Mouse (Mus musculus) T-helper 1 cell (primary cell): Measurements from ENCODE around the gene Kctd13.
"Not testable (repeated sequence)": the region's sequence is repeated elsewhere in the genome, so short reads cannot be mapped to it uniquely, and the experiment has no call there.

Source experiments
- in situ Hi-C: fragments of 300-600 bp; cut with MboI, MseI; formaldehyde crosslinking; loops from one replicate; pipeline ENCODE4 v1.15.1; 2025; ENCODE audit warnings: high pct_unique_total_duplicates

Kctd13 gene

DNA sequence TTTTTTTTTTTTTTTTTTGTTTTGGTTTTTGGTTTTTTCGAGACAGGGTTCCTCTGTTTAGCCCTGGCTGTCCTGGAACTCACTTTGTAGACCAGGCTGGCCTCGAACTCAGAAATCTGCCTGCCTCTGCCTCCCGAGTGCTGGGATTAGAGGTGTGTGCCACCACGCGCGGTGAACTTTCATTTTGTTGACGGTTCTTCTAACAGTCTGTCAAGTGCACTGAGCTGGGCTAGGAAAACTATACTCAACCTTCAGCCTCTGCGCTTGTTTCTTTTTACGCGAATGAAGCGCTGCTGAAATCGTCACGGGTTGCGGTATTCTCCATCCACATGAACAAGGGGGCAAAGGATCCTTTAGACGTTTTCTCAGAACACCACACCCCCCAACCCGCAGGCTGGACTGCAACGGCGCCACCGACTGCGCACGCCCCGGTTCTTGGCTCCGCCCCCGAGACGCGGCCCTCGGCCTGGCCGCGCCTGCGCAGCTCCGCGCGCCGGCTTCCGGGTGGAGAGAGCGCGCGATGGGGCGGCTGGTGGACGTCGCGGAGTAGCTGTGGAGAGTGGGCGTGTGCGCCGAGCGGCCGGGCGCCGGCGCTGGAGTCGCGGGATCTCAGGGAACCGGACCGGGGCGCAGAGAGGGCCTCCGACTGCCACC lies at the start of gene Kctd13:
Kctd13 (plus strand) TSS at position 496 of the 654 bp plus-strand sequence.
- in situ Hi-C loops: no loop called here

DNA sequence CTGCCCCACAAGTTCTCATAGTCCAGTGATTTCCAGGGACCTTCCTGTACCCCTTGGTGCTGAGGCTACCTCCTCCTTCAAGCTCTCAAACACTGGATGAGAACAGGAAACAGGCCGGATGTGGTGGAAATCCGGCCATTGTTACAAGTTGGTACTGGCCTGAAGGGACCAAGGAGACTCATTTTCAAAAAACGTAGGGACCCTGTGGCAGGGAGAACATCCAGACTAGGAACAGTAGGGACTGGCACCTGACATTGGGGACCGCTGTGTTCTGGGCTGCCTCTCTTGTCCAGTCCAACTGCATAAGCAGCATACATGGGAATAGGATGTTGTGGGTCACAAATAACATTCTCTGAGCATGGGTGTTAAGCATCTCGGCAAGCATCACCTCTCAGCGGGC lies 47.6 kb upstream of the Kctd13 start:
- in situ Hi-C loops: no loop called here

DNA sequence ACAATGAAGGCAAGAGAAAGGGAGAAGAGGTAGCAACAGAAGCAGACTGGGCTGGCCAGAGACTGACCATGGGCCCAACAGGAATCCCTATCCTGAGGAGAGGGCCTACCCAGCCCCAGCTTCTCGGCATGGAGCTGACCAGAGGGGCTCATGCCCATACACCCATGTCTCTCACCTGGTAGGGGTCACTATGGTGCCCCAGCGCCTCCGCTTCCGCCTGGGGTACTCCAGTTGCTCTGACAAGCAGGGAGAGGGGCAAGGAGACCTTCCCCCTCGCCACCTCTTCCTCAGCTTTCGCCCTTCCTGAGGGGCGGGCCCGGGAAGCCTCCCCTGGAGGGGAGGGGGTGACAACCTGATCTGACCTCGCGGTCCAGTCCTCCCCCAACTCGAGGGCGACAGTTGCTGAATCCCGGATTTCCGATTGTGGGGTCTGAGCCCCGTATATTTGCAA lies 44.9 kb upstream of the Kctd13 start:
- in situ Hi-C loops: no loop called here

DNA sequence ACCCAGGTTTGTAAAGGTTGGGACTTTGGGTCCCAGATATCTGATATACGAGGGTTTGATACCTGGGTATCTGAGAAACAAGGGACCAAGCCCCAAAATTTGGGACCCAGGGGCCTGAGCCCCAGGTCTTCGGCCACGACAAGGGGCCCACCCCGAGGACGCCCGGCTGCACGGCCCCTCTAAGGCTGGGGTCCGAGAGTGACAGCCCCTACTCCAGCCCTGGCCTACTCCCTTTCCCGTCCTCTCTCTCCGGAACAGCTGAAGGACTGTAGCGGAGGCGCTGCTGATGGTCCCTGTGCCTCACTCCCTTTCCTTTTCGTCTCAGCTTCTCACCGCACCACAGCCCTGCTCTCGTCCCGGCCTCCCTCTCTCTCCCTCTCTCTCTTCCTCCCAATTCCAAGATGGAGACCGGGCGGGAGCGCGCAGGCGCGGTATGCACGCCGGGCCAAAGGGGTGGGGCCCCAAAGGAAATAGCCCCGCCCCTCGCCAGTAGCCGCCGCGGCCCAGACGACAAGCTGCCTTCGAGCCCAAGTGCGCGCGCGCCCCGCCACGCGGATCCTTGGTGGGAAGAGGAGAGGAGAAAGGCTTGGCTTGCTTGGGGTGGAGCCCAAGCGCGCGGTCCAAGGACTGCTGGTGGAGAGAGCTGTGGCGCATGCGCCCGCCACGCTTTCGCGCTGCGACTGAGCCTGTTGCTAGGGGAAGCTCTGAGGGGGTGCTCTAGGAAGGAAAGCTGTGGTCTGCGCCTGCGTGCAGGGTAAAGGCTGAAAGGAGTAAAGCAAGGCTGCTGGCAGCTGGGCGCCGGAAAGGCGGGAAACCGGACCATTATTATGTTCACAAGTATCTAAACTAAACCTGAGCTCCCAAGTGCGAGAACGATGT lies 44.2 kb upstream of the Kctd13 start, which contains the start of gene Taok2:
Taok2 (minus strand) TSS at position 418 of the 879 bp plus-strand sequence.
- in situ Hi-C loops: no loop called here

DNA sequence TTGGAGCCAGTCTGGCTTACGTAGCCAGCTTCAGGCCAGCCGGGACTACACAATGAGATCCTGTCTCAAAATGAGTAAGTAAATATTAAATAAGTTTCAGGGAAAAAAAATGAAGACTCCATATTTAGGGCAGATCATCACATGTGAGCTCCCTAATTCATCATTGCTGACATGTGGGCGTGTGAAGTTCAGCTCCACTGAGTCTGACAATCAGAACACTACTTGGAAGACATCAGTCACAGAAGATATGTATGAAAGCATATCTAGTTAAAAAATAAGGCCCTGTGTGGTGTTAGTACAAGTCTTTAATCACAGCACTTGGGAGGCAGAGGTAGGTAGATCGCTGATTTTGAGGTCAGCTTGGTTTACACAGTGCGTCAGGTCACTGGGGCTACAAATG lies 41.4 kb upstream of the Kctd13 start:
- in situ Hi-C loops: no loop called here

DNA sequence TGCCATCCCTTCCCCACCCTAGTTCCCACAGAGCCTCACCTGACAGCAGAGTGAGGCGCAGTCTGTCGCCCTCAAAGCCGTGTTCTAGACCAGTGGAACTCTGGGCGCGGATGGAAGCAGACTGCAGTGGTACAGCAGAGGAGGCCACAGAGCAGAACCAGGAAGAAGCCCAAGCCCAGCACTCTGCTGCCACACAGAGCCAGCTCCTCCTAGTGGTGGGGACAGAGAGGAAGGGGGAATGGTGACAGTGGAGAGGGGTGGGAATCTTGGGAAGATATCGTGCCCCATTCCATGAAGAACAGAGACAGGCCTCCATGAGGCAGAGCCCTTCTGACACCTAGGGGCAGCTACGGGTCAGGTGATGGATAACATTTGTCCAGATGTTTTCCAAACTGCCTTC lies 39.8 kb upstream of the Kctd13 start:
- in situ Hi-C loops: no loop called here

DNA sequence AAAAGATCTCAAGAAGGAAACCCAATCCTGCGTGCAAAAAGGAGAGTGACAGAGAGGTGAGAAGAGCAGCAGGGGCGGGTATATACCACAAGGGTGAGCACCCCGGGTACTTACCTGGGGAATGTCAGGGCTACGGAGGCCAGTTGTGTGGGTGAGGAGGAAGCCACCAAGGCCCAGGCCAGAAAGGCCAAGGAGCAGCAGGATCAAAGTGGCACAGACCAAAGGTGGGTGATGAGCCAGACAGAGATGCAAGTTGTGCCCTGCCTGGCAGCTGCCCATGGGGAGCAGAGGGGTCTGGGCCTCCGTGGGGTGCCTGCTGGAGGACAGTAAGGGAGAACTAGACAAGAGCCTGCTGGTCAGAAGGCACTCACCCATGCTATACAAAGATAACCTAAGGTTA lies 31.8 kb upstream of the Kctd13 start:
- in situ Hi-C loops: no loop called here

DNA sequence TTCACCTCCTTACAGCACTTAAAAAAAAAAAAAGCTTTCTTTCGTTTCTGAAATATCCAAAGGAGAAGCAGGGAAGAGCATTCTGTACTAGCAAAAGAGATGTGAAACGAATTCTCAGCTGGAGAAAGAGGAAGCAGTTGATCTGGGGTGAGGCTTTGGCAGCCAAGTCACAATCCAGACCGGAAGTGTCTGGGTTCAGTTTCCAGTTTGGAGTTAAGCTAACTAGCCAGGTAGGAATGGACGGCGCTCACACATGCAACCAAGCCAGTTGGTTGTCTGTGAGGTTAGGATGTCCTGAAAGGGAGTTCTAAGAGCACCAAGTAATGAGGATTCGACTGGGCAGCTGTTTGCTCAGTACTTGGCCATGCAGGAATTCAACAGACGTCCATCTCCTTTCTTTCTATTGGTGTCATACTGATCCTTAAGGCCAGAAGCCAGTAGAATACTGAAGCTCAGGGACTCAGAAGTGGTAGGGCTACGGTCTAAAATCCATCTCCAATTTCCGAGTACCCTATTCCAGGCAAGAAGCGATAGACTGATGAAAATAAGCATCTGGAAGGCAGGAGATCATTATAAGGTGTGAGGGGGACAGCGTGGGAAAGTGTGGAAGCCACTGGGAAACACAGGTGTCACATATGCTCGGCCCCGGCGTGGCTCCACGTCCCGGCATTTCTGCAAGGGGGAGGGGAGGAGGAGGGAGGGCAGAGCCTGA lies 31.1 kb upstream of the Kctd13 start:
- in situ Hi-C loops: no loop called here

DNA sequence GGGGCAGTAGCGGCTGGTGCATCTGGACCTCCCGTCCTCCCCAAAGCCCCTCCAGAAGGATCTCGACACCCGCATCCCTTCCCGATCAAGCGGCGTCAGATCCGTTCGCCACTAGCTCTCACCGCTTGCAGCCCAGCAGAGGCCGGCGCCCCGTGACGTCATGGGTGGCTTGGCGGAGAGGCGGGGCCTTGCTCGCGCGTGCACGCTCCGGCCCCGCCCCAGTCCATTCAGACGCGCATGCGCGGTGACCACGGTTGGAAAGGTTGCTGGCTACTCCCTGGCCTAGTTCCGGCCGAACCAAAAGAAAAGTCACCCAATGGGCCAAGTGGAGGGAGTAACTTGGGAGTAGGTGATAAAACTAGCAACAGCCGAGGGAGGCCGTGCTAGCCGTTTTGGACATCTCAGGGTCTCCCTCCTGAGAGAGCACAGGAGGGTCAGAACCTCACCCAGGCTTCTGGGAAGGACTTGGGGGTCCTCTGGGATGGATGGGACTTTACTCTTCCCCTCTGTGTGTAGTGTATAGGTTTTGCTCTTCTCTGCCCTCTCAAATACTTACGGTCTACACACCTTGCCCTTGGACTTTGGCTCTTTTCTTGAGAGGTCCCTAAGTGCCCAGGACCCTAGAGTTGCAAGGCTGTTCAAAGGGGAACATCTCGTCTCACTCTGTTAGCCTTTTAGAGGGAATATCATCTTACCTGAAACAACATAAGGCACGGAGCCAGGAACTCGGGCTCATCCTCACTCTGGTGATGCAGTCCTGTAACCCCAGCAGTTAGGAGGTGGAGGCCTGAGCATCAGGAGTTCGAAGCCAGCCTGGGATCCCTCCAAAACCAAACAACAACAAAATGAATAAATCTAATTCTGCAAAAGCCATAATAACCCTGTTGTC lies 30.3 kb upstream of the Kctd13 start:
- in situ Hi-C loops: no loop called here

DNA sequence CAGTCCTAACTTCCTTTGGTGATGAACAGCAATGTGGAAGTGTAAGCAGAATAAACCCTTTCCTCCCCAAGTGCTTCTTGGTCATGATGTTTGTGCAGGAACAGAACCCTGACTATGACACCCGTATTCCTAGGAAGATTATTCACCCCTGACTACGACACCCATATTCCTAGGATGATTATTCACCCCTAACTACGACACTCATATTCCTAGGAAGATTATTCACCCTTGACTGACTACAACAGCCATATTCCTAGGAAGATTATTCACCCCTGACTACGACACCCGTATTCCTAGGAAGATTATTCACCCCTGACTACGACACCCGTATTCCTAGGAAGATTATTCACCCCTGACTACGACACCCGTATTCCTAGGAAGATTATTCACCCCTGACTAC lies 28.9 kb upstream of the Kctd13 start:
- in situ Hi-C loops: not testable (repeated sequence)

DNA sequence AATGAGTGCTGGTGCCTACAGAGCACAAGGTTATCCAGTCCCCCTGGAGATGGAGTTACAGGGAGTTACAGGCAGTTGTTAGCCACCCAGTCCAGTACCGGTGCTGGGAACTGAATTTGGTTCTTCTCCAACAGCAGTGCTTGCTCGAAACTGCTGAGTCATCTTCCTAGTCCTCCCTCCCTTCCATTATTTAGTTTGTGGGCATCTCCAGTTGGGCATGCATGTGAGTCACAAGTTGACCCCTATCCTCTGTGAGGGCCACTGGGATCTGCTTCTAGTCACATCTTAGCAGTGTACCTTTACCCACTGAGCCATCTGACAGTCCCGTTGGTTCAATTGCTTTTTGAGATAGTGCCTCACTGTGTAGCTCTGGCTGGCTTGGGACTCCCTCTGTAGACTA lies 23.1 kb upstream of the Kctd13 start:
- in situ Hi-C loops: no loop called here

DNA sequence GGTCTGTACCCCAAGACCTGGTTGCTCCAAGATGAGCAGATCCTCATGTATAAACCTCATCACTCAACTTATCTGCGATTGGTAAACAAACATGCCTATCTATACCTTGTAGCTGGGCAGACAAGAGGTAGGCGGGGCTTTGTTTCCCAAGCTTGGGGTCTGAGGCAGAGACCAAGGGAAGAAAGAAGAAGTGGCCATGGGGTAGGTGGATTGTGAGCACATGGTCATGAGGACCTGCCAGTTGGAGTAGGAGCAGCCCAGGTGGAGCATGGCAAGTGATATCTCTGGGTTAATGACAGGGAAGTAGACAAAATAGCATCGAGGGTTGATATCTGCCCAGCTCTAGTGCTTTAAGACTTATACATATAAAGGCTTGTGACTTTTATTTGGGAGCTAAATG lies 13.8 kb upstream of the Kctd13 start:
- in situ Hi-C loops: no loop called here

DNA sequence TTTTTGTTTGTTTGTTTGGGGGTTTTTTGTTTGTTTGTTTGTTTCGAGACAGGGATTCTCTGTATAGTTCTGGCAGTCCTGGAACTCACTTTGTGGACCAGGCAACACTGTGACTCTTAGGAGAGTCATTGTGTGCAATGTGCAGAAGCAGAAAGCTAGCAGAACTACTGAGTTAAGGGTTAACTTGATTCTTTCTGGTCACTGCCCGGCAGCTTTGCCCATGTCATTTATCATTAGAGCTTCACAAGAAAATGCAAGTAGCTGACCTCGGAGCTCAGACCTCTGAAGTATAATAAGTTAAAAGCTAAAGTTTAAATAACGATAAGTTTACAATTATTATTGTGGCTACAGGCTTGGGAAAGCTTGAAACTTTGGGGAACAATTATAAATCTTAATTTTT lies 10.3 kb upstream of the Kctd13 start:
- in situ Hi-C loops: not testable (repeated sequence)

DNA sequence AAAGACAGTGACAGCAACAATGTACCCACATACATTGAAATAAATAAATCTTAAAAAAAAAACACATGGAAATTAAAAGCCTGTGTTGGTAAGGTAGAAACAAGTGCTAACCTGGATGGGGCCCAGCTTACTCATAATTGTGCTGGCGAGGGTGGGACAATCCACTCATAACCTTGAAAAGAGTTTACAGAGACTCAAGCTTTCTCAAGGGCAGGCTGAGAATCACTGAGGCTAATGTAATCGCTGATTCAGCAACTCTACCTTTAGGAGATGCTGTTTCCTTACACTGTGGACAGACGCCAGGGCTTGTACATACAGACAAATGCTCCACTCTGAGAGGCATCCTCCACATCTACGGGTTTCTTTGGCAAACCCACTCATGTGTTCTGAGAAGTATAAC lies 8.7 kb upstream of the Kctd13 start:
- in situ Hi-C loops: no loop called here

DNA sequence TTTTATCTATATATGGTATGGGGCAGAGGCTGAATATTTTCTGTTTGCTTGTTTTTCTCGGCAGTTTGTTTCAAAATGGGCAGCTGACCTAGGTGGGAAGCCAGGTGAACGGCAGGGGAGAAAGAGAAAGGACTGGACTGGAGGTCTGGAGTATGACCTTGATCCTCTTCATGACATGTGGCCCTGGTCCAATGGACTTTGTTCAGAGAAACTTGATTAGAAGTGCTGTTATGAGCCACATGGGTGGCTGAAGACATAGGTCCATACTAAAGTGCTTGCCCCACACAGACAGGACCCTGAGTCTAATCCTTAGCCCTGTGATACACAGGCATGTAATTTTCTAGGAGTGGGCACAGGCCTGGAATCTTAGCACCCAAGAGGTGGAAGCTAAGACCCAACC lies 7.1 kb upstream of the Kctd13 start:
- in situ Hi-C loops: no loop called here

DNA sequence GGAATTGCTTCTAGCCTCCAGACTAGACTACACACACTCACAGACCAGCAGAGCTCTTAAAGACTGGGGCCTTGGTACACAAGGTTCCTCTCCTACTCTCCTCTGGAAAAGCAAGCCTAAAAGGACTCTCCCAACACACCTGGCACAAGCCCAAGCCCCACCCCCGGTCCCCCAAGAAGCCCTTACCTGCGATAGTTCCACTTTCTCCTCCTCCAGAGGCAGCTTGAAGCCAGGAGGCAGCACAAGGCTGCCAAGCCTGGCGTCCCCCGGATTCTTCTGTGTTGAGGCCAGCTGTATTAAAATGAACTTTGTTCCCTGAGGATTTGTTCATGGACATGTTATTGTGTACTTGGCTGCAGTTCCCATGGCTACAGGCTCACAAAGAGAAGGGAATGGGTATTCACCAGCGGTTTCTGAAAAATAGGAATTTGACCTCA lies 6.0 kb upstream of the Kctd13 start, which contains the start of gene Tmem219:
Tmem219 (minus strand) TSS at position 294 of the 437 bp plus-strand sequence.
- in situ Hi-C loops: no loop called here

DNA sequence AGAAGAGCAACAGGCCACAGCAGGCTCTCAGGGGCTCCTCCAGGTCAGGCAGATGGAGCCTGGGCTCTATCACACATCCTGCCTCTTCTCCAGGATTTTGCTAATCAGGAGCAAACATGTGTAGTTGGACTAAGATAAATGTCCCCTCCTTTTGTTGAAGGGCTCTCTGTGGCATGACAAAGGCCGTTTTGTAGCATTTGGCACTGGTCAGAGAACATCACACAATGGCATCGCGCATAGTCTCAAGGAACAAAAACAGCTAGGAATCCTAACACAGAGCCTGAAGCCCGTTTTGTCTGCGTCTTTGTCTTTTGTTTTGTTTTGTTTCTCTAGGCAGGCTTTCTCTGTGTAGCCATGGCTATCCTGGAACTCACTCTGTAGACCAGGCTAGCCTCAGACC lies 4.7 kb upstream of the Kctd13 start:
- in situ Hi-C loops: no loop called here

DNA sequence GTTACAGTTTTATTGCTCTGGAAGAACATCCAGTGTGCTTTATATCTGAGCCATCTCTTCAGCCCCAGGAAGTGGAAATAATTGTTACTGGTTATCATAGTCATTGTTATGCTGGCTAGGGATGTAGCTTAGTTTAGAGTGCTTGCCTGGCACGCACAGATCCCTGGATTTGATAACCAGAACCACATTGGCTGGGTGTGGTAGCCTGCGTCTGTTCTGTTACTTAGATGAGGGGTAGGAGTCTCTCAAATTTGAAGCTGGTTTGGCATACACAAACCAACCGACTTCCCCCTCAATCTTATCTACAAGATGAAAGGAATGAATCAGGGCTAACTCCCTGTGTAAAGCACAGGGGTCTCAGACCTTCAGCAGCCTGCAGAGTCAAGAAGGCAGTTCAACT lies 2.4 kb upstream of the Kctd13 start:
- in situ Hi-C loops: no loop called here

DNA sequence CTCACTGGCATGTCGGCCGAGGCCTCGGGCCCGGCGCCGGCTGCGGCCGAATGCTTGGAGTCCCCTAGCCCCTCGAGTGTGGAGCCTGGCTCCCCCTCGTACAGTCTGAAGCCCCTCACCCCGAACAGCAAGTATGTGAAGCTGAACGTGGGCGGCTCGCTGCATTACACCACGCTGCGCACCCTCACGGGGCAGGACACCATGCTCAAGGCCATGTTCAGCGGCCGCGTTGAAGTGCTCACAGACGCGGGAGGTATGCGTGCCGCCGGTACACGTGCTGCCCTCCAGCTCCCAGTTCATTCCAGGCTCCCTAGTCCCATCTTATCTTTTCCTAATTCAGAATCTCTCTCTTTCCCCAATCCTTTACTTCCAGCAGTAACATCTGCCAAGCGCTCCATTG lies 367 bp downstream of the Kctd13 start:
- in situ Hi-C loops: no loop called here

DNA sequence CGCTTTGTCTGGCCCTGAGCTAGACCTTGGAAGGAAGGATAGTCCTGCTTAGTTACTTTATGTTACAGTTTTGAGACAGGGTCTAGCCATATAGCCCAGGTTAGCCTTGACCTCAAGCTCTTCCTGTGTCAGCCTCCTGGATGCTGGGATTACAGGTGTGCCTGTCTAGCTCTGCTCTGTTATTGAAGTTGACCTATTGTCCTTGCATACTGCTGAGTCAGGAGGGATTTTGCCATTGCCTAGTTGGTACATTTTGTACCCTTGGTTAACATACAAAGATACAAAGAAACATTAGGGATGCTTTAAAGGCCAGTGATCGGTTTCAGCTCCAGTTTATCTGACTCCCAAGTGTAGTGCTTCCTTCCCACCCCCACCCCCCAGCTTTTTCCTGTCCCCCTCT lies 4.0 kb downstream of the Kctd13 start:
- in situ Hi-C loops: no loop called here

DNA sequence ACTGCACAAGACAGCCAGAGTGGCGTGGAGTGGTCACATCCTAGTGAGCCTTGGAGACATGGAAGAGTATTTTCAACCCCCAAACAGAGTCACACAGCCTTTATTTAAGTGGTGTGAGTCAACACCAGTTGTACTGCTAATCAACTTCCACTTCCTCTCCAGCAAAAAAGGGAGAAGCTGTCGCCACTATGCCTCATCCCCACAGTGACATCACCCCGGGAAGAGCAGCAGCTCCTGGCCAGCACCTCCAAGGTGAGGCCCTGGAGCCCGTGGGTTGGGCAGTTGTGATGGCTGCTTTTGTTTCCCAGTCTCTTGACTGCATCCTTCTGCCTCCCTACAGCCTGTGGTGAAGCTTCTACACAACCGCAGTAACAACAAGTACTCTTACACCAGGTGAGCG lies 12.5 kb downstream of the Kctd13 start:
- in situ Hi-C loops: no loop called here
